Comparison of ENCODE assay signal across 9 mouse cellular contexts in the genomic region with DNA sequence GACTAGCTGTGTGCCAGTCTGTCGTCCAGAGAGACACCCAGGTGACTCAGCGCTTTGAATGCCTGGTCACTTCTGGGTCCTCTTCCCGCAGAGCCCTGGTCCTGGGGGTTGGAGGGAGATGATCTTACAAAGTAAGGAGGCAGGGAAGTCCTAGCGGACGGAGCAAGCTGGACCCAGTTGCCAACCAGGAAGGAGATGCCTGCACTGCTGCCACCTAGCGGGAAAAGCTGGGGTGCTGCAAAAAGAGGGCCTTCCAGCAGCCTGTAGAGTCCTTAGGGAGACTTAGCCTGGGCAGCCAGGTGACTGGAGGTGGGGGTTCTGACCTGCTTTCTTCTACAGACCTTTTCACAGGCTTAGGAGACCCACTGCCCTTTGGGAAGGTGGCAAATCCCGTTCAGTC. TPM values are rescaled to one million over a fixed set of nuclear protein-coding genes. Genes with fewer than 3 reads are reported as not detected.
DNase-seq lines count a peak whose midpoint lies in the region; ATAC-seq and TF ChIP-seq lines count a peak whose summit lies in the region.
"Had no signal": no experiment of that assay in that cellular context is flagged by ENCODE, and none has a peak within 500 bp of the region (broad histone marks: within the 10 kb centered on the region; RNA-seq: fewer than 3 reads in every experiment).

No protein-coding gene starts in this region.

- no peak overlapping the region for H3K4me3 ChIP-seq in E14TG2a.4 (replicated peaks; ENCODE audit: low read length)
- no peak overlapping the region for H3K4me3 ChIP-seq in embryonic fibroblast, embryonic 13.5 days (ENCODE audit: insufficient read depth, low read length)

- no peak overlapping the region for H3K27ac ChIP-seq in embryonic fibroblast, embryonic 13.5 days (ENCODE audit: insufficient read depth, low read length)

- no peak for ATAC-seq in granulocyte monocyte progenitor cell, adult 5-6 weeks (replicated peaks; ENCODE audit: poor library complexity, severe bottlenecking)

- H3K9me3 ChIP-seq in E14TG2a.4 (ENCODE audit: low read length) = no peaks in the 10 kb centered on the region

- H3K36me3 ChIP-seq in E14TG2a.4 (ENCODE audit: insufficient read depth, low read length) = no peaks in the 10 kb centered on the region
- H3K36me3 ChIP-seq: G1E had no signal

- H3K27me3 ChIP-seq in E14TG2a.4 (ENCODE audit: insufficient read depth, low read length) = peaks cover 59% of the 10 kb centered on the region

- peaks cover 25% of the 10 kb centered on the region for H3K4me1 ChIP-seq in E14TG2a.4 (replicated peaks; ENCODE audit: low read depth, low read length)
- H3K4me1 ChIP-seq in embryonic fibroblast, embryonic 13.5 days (ENCODE audit: control insufficient read depth, insufficient read depth, low read length) = no peaks in the 10 kb centered on the region

- peak; percentile 78 for TF ChIP-seq CTCF in E14TG2a.4 (conservative IDR thresholded peaks at IDR 0.05; ENCODE audit: low read length)
- TF ChIP-seq CTCF in embryonic fibroblast, embryonic 13.5 days (IDR thresholded peaks at IDR 0.05; ENCODE audit: borderline replicate concordance, insufficient read depth, low read length) = peak; percentile 52

- DNase-seq in c-Kit-positive CD71-negative TER-119-negative erythroid progenitor cells, embryonic 14.5 days (ENCODE audit: low read depth) = peak; percentile 33
- peak; percentile 53 to 64 for DNase-seq in heart, postnatal 36 days
- DNase-seq in layer of hippocampus, adult 11-12 months (ENCODE audit: low spot score) = peak; percentile 80
- peak; percentile 12 to 26 for DNase-seq in lung, adult 18-20 months
- DNase-seq in ovary, postnatal 14 days (ENCODE audit: low spot score) = peak; percentile 65

- no peak for TF ChIP-seq POLR2A in embryonic fibroblast, embryonic 13.5 days (IDR thresholded peaks at IDR 0.05; ENCODE audit: low read depth, low read length)

- intact Hi-C loops in heart, postnatal 36 days (cut with DNase I) = loop anchor here (5.0 kb wide), 2 partner anchors 307 to 952 kb away; no protein-coding TSS in a partner anchor

RNA-seq across cellular contexts. Expression of a gene that starts 1.8 kb away (rescaled TPM):
- not detected in 2 replicates for polyA plus RNA-seq in embryonic fibroblast, embryonic 13.5 days (2011; ENCODE audit: insufficient read length, low read depth, missing spikeins)
- total RNA-seq in heart, postnatal 36 days (2021) = under 1 TPM; 0.11 to 0.17 TPM
- not detected in 2 replicates for total RNA-seq in granulocyte monocyte progenitor cell, adult 5-6 weeks (2014; fragmentation: Nextera tagmentation)
- total RNA-seq in granulocyte monocyte progenitor cell, adult 5-6 weeks (2017) = not detected in 2 replicates
- polyA plus RNA-seq: G1E had no signal

Comparison
In these comparisons a context has a peak if more than half of its experiments do, and no peak if none do; other contexts are left out.
1. DNase-seq: peak in every context shown above with its lines; median percentile 80 in layer of hippocampus, adult 11-12 months; 65 in ovary, postnatal 14 days; 58 in heart, postnatal 36 days; 33 in c-Kit-positive CD71-negative TER-119-negative erythroid progenitor cells, embryonic 14.5 days; 19 in lung, adult 18-20 months.